Mouse (Mus musculus) kidney, embryonic 14.5 days (tissue): Measurements from ENCODE around the gene Maml3. TPM values are rescaled to one million over a fixed set of nuclear protein-coding genes. Genes with fewer than 3 reads are reported as not detected.

Source experiments
- ATAC-seq: fragments of 200-750 bp; cut with Nextera tagmentation; 2 replicates; pipeline ENCODE4 v1.8.0; 2017; ENCODE audit warnings: moderate number of reproducible peaks, mild to moderate bottlenecking, moderate TSS enrichment, moderate library complexity; ENCODE audit not compliant: low FRiP score, low TSS enrichment
- H3K27ac ChIP-seq: fragments of 300-500 bp; sonication (generic); 2 replicates; pipeline ENCODE4 v1.5.1; 2014; ENCODE audit warnings: low read depth, mild to moderate bottlenecking, low read length, moderate library complexity, mixed read lengths
- H3K27me3 ChIP-seq: fragments of 300-500 bp; sonication (generic); 2 replicates; pipeline ENCODE4 v1.6.1; 2014; ENCODE audit warnings: mild to moderate bottlenecking, low read length; ENCODE audit not compliant: control insufficient read depth, insufficient read depth
- H3K36me3 ChIP-seq: fragments of 300-500 bp; sonication (generic); 2 replicates; pipeline ENCODE4 v1.6.1; 2014; ENCODE audit warnings: low read length, mixed read lengths; ENCODE audit not compliant: control insufficient read depth, insufficient read depth
- H3K4me1 ChIP-seq: fragments of 300-500 bp; sonication (generic); 2 replicates; pipeline ENCODE4 v1.6.1; 2014; ENCODE audit warnings: low read length, mixed read lengths; ENCODE audit not compliant: control insufficient read depth, insufficient read depth
- H3K4me2 ChIP-seq: fragments of 300-500 bp; sonication (generic); replicated peaks from 2 replicates; pipeline ENCODE4 v1.6.1; 2014; ENCODE audit warnings: low read depth, mild to moderate bottlenecking, low read length
- H3K4me3 ChIP-seq: fragments of 300-500 bp; sonication (generic); 2 replicates; pipeline ENCODE4 v1.5.1; 2014; ENCODE audit warnings: mild to moderate bottlenecking, low read length
- H3K9ac ChIP-seq: fragments of 300-500 bp; sonication (generic); 2 replicates; pipeline ENCODE4 v1.6.1; 2014; ENCODE audit warnings: low read depth, mild to moderate bottlenecking, low read length, moderate library complexity
- H3K9me3 ChIP-seq: fragments of 300-500 bp; sonication (generic); 2 replicates; pipeline ENCODE4 v1.6.1; 2016; ENCODE audit warnings: low read length; ENCODE audit not compliant: control insufficient read depth
- WGBS: fragments of 180-500 bp; shearing (Covaris S2); extraction: QIAGEN DNeasy Blood & Tissue Kit; methylation state at CpG from one replicate; pipeline ENCODE4 v1.1.7; 2014; 5-methylcytosine and 5-hydroxymethylcytosine counted together
- polyA plus RNA-seq: library from polyadenylated mRNA; unstranded; fragments of >200 nt; fragmentation: Nextera tagmentation; extraction: Ambion mirVana; gene quantifications from 2 replicates; pipeline ENCODE4 v1.2.1, GENCODE M21; 2014

Maml3 gene
- polyA plus RNA-seq, 1 experiment from 2014 or later, result 9.4 TPM

DNA sequence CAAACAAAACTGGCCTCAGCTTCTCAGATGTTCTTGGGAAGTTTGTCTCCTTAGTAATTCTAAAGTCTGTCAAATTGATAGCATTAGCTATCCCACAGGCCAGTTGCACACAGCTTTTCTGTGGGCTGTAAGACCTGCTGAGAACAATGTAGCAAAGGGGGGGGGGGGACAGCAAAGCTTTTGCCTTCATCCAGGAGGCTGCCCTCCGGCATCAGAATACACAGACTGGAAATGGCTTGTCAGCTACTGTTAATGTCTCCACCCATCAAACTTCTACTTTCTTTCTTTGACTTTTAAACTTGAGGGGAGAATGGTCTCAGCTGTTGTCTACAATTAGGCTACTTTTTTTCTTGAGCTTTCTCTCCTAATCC lies 396.5 kb downstream of the Maml3 start:
- Histone ChIP-seq H3K27ac (peak overlapping the region; percentile 84; the same call in 1 of the 2 replicates), H3K4me2 (no peak overlapping the region), H3K9me3 (no peaks in the 10 kb centered on the region), H3K36me3 (no peaks in the 10 kb centered on the region), H3K4me1 (peaks cover 19% of the 10 kb centered on the region), H3K27me3 (no peaks in the 10 kb centered on the region), H3K4me3 (no peak overlapping the region), H3K9ac (no peak overlapping the region)
- ATAC-seq, result no peak
- WGBS, result 45% methylated on average over 1 of the region's 1 CpGs

DNA sequence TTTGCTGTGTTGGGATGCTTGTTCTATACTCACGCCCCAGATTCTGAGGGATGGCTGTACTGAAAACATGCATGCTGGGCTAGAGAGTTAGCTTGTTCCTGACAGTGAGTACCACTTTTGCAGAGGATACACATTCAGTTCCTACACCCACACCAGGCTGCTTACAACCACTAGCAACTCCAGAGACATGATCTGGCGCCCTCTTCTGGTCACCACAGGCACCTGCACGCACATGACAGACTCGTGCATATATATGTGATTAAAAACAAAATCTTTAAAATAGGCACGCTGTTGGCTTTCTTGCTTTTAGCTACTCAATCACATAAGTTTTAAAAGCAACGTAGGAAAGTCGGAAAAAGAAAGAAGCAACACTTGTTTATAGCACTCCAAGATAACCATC lies 399.7 kb downstream of the Maml3 start:
- ATAC-seq, result no peak
- Histone ChIP-seq H3K4me2 (no peak overlapping the region), H3K27me3 (no peaks in the 10 kb centered on the region), H3K36me3 (no peaks in the 10 kb centered on the region), H3K9ac (no peak overlapping the region), H3K4me1 (peaks cover 18% of the 10 kb centered on the region), H3K27ac (no peak overlapping the region), H3K4me3 (no peak overlapping the region), H3K9me3 (no peaks in the 10 kb centered on the region)
- WGBS, result 89% methylated on average over 7 of the region's 7 CpGs

- ATAC-seq, result no peak
- peaks cover 19% of the 10 kb centered on the region for H3K4me1 ChIP-seq
- no peaks in the 10 kb centered on the region for H3K36me3 ChIP-seq
- H3K4me3 ChIP-seq, result no peak overlapping the region
- H3K9ac ChIP-seq, result no peak overlapping the region
- H3K4me2 ChIP-seq, result no peak overlapping the region
- H3K27ac ChIP-seq, result no peak overlapping the region; the same call in 1 of the 2 replicates
- 91% methylated on average over 8 of the region's 8 CpGs for whole genome bisulfite sequencing
- no peaks in the 10 kb centered on the region for H3K9me3 ChIP-seq
- H3K27me3 ChIP-seq, result no peaks in the 10 kb centered on the region
These were observed 401.4 kb downstream of the Maml3 start for GRCm38 (mm10) chr3:51703478-51703877.

GRCm38 (mm10) chr3:51702701-51703286 lies 402.1 kb downstream of the Maml3 start:
- no peak overlapping the region for H3K4me3 ChIP-seq
- no peak for ATAC-seq

DNA sequence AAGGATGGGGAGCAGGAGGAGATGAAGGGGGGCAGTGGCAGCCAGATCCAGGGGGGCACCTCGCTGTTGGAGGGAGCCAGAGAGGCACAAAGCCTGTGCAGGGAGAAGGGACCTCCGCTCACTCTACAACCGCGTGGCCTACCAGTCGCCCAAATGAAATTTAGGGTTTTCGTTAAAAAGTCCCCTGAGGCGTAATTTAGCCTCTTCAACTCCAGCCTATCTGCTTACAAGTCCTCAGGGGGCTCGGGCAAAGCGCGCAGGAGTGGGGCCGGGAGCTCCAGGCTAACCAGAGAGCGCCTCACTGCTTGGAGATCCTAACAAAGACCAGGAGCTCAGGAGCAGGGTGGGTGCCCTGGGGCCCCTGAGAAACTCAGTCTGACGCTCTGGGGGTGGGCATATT lies 402.9 kb downstream of the Maml3 start:
- peaks cover 19% of the 10 kb centered on the region for H3K4me1 ChIP-seq
- peak; percentile 43; the same call in 1 of the 2 replicates for ATAC-seq
- H3K9me3 ChIP-seq, result no peaks in the 10 kb centered on the region
- peak overlapping the region; percentile 55 for H3K9ac ChIP-seq
- 11% methylated on average over 13 of the region's 13 CpGs for WGBS
- H3K36me3 ChIP-seq, result no peaks in the 10 kb centered on the region
- H3K4me3 ChIP-seq, result peak overlapping the region; percentile 38; the same call in 1 of the 2 replicates
- peak overlapping the region; percentile 70 for H3K4me2 ChIP-seq
- peak overlapping the region; percentile 57; the same call in 1 of the 2 replicates for H3K27ac ChIP-seq
- H3K27me3 ChIP-seq, result no peaks in the 10 kb centered on the region

More at GRCm38 (mm10) chr3:51702701-51703286, 402.1 kb downstream of the Maml3 start:
- H3K9me3 ChIP-seq, result no peaks in the 10 kb centered on the region
- no peaks in the 10 kb centered on the region for H3K36me3 ChIP-seq
- 60% methylated on average over 8 of the region's 8 CpGs for WGBS
- peaks cover 19% of the 10 kb centered on the region for H3K4me1 ChIP-seq
- no peaks in the 10 kb centered on the region for H3K27me3 ChIP-seq
- H3K27ac ChIP-seq, result peak overlapping the region; percentile 57; the same call in 1 of the 2 replicates
- H3K4me2 ChIP-seq, result no peak overlapping the region
- H3K9ac ChIP-seq, result no peak overlapping the region

- H3K4me2 ChIP-seq, result peak overlapping the region; percentile 70
- H3K36me3 ChIP-seq, result peaks cover 1% of the 10 kb centered on the region; the same call in 1 of the 2 replicates
- under 1% methylated on average over 27 of the region's 27 CpGs for WGBS
- H3K4me1 ChIP-seq, result peaks cover 19% of the 10 kb centered on the region
- peak overlapping the region; percentile 55 for H3K9ac ChIP-seq
- no peaks in the 10 kb centered on the region for H3K27me3 ChIP-seq
- H3K9me3 ChIP-seq, result no peaks in the 10 kb centered on the region
- ATAC-seq, result peak; percentile 94
- H3K27ac ChIP-seq, result no peak overlapping the region; the same call in 1 of the 2 replicates
- peak overlapping the region; percentile 38 for H3K4me3 ChIP-seq
These were observed 403.6 kb downstream of the Maml3 start for GRCm38 (mm10) chr3:51701281-51701751.

DNA sequence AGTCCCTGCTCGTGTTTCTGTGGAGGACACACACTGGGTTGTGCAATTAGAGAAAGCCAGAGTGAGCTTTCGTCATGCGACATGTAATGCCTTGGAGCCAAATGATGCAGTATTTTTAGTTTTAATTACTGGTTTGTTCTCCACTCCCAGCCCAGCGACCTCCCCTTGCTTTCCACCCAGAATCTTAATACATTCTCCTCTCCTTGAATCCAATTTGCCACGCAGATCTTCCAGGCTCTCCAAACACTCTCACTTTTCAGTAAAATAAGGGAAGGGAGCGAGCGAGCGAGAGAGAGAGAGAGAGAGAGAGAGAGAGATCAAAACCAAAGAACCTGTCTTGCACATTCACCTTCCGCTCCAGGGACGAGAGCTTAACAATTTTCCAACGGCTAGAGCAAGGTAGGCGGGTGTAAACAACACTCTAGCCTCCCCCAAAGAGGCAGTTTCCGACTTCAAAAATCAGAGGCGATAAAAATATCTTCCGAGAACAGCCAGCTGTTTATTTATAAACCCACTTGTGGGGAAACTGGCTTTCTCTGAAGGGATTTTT lies 404.1 kb downstream of the Maml3 start:
- H3K4me1 ChIP-seq, result peaks cover 19% of the 10 kb centered on the region
- no peak for ATAC-seq
- H3K27me3 ChIP-seq, result no peaks in the 10 kb centered on the region
- peak overlapping the region; percentile 70 for H3K4me2 ChIP-seq
- H3K4me3 ChIP-seq, result peak overlapping the region; percentile 38
- WGBS, result 20% methylated on average over 15 of the region's 15 CpGs
- H3K9me3 ChIP-seq, result no peaks in the 10 kb centered on the region
- peak overlapping the region; percentile 55 for H3K9ac ChIP-seq
- H3K27ac ChIP-seq, result no peak overlapping the region; the same call in 1 of the 2 replicates
- peaks cover 4% of the 10 kb centered on the region; the same call in 1 of the 2 replicates for H3K36me3 ChIP-seq

- H3K4me2 ChIP-seq, result no peak overlapping the region
These were observed 404.8 kb downstream of the Maml3 start for GRCm38 (mm10) chr3:51700123-51700522.

DNA sequence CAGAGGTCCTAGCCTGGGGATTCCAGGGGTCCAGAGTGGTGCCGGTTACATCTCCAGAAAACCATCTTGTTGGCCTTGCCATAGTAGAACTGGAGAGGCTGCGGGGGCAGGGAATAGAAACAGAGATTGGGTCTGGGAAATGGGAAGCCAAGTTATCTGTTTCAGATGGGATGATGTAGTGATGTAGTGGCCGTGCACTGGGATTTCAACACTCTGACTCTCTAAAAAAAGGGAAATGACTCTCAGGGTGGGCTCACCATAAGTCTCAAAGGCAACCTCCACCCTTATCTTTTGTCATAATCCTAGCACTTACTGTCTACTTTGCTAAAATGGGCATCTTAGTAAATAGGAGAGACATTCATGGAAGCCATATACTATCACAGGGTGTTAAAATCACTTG lies 406.9 kb downstream of the Maml3 start:
- Histone ChIP-seq H3K27me3 (no peaks in the 10 kb centered on the region), H3K36me3 (peaks cover 4% of the 10 kb centered on the region; the same call in 1 of the 2 replicates), H3K9me3 (no peaks in the 10 kb centered on the region), H3K27ac (no peak overlapping the region), H3K4me3 (no peak overlapping the region), H3K4me2 (no peak overlapping the region), H3K9ac (no peak overlapping the region), H3K4me1 (peaks cover 16% of the 10 kb centered on the region)
- ATAC-seq, result no peak
- 89% methylated on average over 3 of the region's 3 CpGs for WGBS

More at GRCm38 (mm10) chr3:51700123-51700522, 404.8 kb downstream of the Maml3 start:
- 35% methylated on average over 4 of the region's 4 CpGs for WGBS
- no peaks in the 10 kb centered on the region for H3K9me3 ChIP-seq
- H3K9ac ChIP-seq, result no peak overlapping the region; the same call in 1 of the 2 replicates
- ATAC-seq, result no peak
- peaks cover 4% of the 10 kb centered on the region; the same call in 1 of the 2 replicates for H3K36me3 ChIP-seq
- H3K27ac ChIP-seq, result no peak overlapping the region
- H3K4me1 ChIP-seq, result peaks cover 19% of the 10 kb centered on the region
- no peak overlapping the region for H3K4me3 ChIP-seq
- no peaks in the 10 kb centered on the region for H3K27me3 ChIP-seq
